Mouse (Mus musculus) heart, adult 2 months (tissue): ENCODE results near the gene Dtl. TPM values are rescaled to one million over a fixed set of nuclear protein-coding genes. Genes with fewer than 3 reads are reported as not detected.
"Not testable (repeated sequence)": the region's sequence is repeated elsewhere in the genome, so short reads cannot be mapped to it uniquely, and the experiment has no call there.

Experiments used
- DNase-seq, 2 experiments: peaks; one replicate each; pipeline ENCODE4 v3.0.0; 2021
- H3K27ac ChIP-seq: fragments of 200-600 bp; 2 replicates; pipeline ENCODE4 v1.8.1; 2022
- H3K27me3 ChIP-seq: fragments of 200-500 bp; 2 replicates; pipeline ENCODE4 v1.6.1; 2012; ENCODE audit warnings: mild to moderate bottlenecking, low read length, inconsistent platforms, mixed read lengths; ENCODE audit not compliant: control insufficient read depth, insufficient read depth
- H3K36me3 ChIP-seq: fragments of 200-500 bp; 2 replicates; pipeline ENCODE4 v1.6.1; 2012; ENCODE audit warnings: low read length, inconsistent platforms; ENCODE audit not compliant: control insufficient read depth, insufficient read depth
- H3K4me1 ChIP-seq: fragments of 200-500 bp; 2 replicates; pipeline ENCODE4 v1.6.1; 2011; ENCODE audit warnings: low read length; ENCODE audit not compliant: control insufficient read depth, insufficient read depth
- H3K4me3 ChIP-seq: fragments of 200-600 bp; 2 replicates; pipeline ENCODE4 v1.8.1; 2022
- H3K79me2 ChIP-seq: fragments of 200-500 bp; replicated peaks from 2 replicates; pipeline ENCODE4 v1.6.1; 2012; ENCODE audit warnings: mild to moderate bottlenecking, inconsistent platforms, low read length, moderate library complexity, mixed read lengths; ENCODE audit not compliant: control insufficient read depth, insufficient read depth
- H3K9ac ChIP-seq: fragments of 200-500 bp; 2 replicates; pipeline ENCODE4 v1.6.1; 2012; ENCODE audit warnings: low read depth, mild to moderate bottlenecking, control low read depth, inconsistent platforms, low read length, mixed read lengths
- CTCF ChIP-seq: fragments of 200-600 bp; IDR thresholded peaks from 2 replicates; pipeline ENCODE4 v1.8.1; 2022; ENCODE audit warnings: antibody characterized with exemption, mild to moderate bottlenecking, moderate library complexity
- EP300 ChIP-seq: fragments of 200-500 bp; IDR thresholded peaks from 2 replicates; pipeline ENCODE4 v1.6.1; 2011; ENCODE audit warnings: low read depth, low read length, control low read depth; ENCODE audit not compliant: insufficient read depth
- POLR2A ChIP-seq: fragments of 200-500 bp; IDR thresholded peaks from 2 replicates; pipeline ENCODE4 v1.6.1; 2011; ENCODE audit warnings: mild to moderate bottlenecking, low read depth, low read length, control low read depth; ENCODE audit not compliant: insufficient read depth
- WGBS: fragments of 180-500 bp; shearing (Covaris S2); methylation state at CpG from one replicate; pipeline ENCODE4 v1.1.7; 2018; 5-methylcytosine and 5-hydroxymethylcytosine counted together
- intact Hi-C: fragments of 180-260 bp; cut with DNase I; formaldehyde crosslinking; loops from one replicate; pipeline ENCODE4 v1.15.1; 2025
- polyA plus RNA-seq: library from polyadenylated mRNA; depleted of rRNA; stranded (reverse); fragments of >200 nt; gene quantifications from 2 replicates; pipeline ENCODE4 v1.2.3, GENCODE M21; 2012
- total RNA-seq, 2 experiments: library from RNA; stranded (reverse); gene quantifications; 2 replicates each; pipeline ENCODE4 v1.2.3; 2021

The Dtl gene
- total and polyA plus RNA-seq, 3 experiments = 0.06 to 0.27 (median 0.16) TPM

DNA sequence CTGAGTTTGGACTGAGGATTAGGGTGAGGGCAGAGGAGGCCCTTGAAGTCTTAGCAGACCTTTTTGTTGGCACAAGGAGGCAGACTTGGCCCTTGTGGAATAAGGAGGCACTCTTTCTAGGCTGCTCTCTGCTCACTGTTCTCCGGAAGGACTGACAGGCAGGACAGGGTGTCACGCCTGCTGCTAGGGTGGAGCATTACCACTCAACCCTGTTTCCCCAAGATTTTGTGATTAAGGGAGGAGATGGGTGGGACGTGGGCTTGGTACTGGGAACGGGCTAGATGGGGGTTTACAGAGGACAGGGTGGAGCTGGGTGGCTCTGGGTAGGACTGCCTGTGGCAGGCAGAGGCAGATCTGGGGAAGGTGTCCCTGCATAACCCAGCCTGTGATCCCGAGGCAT, 57.4 kb downstream of the Dtl start:
- H3K27me3 ChIP-seq = no peaks in the 10 kb centered on the region
- intact Hi-C loops = no loop called here
- DNase-seq = no peak
- no peak overlapping the region for H3K9ac ChIP-seq
- no peaks in the 10 kb centered on the region for H3K36me3 ChIP-seq
- WGBS = 85% methylated on average over 5 of the region's 5 CpGs
- H3K27ac ChIP-seq = no peak overlapping the region
- peaks cover 8% of the 10 kb centered on the region for H3K4me1 ChIP-seq
- H3K79me2 ChIP-seq = no peaks in the 10 kb centered on the region
- no peak for TF ChIP-seq CTCF
- TF ChIP-seq POLR2A = no peak
- TF ChIP-seq EP300 = no peak
- no peak overlapping the region for H3K4me3 ChIP-seq

DNA sequence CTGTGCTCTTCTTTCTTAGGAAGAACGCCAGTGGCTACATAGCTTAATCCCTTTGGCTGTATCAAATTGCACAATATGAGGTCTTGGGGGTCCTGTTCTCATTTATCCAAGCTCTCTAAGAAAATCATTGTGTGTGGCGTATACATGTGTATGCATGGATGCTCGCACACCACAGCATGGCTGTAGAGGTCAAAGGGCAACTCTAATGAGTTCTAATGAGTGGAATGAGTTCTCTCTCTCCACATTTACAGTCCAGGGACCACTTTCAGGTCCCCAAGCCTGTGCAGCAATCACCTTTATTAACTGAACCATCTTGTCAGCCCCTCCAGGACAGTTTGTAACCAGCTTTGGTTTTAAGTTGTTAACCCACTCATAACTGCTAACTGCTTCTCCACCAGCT, 58.3 kb downstream of the Dtl start:
- intact Hi-C loops = no loop called here
- Histone ChIP-seq H3K27ac (no peak overlapping the region), H3K27me3 (no peaks in the 10 kb centered on the region), H3K36me3 (no peaks in the 10 kb centered on the region), H3K4me1 (peaks cover 8% of the 10 kb centered on the region), H3K79me2 (no peaks in the 10 kb centered on the region), H3K4me3 (no peak overlapping the region), H3K9ac (no peak overlapping the region)
- no peak for TF ChIP-seq CTCF
- TF ChIP-seq EP300 = no peak
- TF ChIP-seq POLR2A = no peak
- WGBS = 95% methylated on average over 3 of the region's 3 CpGs
- DNase-seq = no peak

DNA sequence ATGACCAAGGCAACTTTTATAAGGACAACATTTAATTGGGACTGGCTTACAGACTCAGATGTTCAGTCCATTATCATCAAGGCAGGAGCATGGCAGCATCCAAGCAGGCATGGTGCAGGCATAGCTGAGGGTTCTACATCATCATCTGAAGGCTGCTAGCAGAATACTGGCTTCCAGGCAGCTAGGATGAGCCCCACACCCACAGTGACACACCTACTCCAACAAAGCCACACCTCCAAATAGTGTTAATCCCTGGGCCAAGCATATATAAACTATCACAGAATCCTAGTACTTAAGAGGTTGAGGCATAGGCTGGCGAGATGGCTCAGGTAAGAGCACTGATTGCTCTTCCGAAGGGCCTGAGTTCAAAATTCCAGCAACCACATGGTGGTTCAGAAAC, 59.0 kb downstream of the Dtl start:
- H3K79me2 ChIP-seq, H3K9ac ChIP-seq, H3K27me3 ChIP-seq, H3K4me1 ChIP-seq, H3K36me3 ChIP-seq, DNase-seq, H3K27ac ChIP-seq, intact Hi-C loops, H3K4me3 ChIP-seq: not testable (repeated sequence)
- WGBS = 98% methylated on average over 2 of the region's 2 CpGs

DNA sequence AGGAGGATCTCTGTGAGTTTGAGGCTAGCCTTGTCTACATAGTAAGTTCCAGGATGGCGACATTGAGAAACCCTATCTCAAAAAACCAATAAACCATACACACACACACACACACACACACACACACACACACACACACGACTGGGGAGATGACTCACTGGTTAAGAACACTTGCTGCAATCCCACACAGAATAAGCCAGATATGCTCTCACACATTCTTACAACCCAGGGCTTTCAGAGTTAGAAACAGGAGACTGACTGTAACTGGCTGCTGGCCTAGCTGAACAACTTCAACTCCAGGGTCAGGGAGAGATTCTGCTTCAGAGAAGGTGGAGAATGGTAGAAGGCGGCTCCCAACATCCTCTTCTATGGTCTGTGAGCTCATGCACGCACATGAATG, 62.1 kb downstream of the Dtl start:
- intact Hi-C loops = no loop called here
- no peak overlapping the region for H3K9ac ChIP-seq

DNA sequence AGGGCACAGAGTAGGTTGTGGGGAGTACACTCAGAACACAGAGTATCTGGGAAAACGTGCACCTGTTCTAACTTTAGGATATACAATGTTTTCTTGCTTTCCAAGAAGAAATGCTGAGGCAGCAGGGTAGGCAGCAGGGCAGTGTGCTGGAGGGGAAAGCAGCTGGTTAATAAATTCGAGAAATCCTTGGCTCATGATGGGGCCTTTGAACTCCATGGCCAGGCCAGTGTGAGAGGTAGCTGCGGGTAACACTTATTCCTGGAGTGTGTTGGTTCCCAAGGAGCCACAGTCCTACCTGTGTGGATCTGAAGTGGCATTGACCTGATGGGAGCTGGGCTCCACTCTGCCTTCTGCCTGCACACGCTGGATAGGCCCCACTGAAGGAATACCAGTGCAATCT, 63.0 kb downstream of the Dtl start:
- Histone ChIP-seq H3K79me2 (no peaks in the 10 kb centered on the region), H3K27ac (no peak overlapping the region), H3K27me3 (no peaks in the 10 kb centered on the region), H3K4me3 (no peak overlapping the region), H3K36me3 (no peaks in the 10 kb centered on the region), H3K4me1 (no peaks in the 10 kb centered on the region; the same call in 1 of the 2 replicates), H3K9ac (no peak overlapping the region)
- TF ChIP-seq POLR2A (no peak), EP300 (no peak), CTCF (no peak)
- intact Hi-C loops = no loop called here
- WGBS = 88% methylated on average over 4 of the region's 4 CpGs
- no peak for DNase-seq

More for the DNA sequence above, 62.1 kb downstream of the Dtl start:
- H3K27ac ChIP-seq = no peak overlapping the region
- no peak overlapping the region for H3K4me3 ChIP-seq
- H3K4me1 ChIP-seq = no peaks in the 10 kb centered on the region; the same call in 1 of the 2 replicates
- H3K79me2 ChIP-seq = no peaks in the 10 kb centered on the region
- no peaks in the 10 kb centered on the region for H3K36me3 ChIP-seq
- H3K27me3 ChIP-seq = no peaks in the 10 kb centered on the region
- TF ChIP-seq EP300 (no peak), POLR2A (no peak), CTCF (no peak)
- WGBS = 83% methylated on average over 4 of the region's 4 CpGs
- DNase-seq = no peak

DNA sequence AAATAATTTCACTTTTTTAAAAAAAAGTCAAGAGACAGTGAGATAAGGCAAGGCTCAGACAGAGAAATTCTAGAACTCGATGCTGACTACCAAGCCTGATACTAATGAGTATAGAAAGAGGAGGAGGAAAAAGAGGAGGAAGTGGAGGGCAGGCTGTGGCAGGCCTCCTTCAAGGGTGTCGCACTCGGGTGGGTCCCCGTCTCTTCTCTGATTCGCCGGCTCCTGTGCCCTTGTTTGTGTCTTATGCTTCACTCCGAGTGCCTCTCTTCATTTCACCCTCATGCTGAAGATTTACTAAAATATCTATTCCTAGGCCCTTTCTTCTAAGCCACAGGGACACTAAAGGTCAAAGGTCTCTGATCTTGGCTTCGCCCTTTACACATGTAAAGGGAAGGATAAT, 63.8 kb downstream of the Dtl start:
- Histone ChIP-seq H3K36me3 (no peaks in the 10 kb centered on the region), H3K9ac (no peak overlapping the region), H3K4me3 (no peak overlapping the region), H3K27ac (no peak overlapping the region), H3K79me2 (no peaks in the 10 kb centered on the region), H3K4me1 (peaks cover 2% of the 10 kb centered on the region), H3K27me3 (no peaks in the 10 kb centered on the region)
- 90% methylated on average over 8 of the region's 8 CpGs for WGBS
- DNase-seq = no peak
- intact Hi-C loops = no loop called here
- TF ChIP-seq POLR2A (no peak), CTCF (no peak), EP300 (no peak)
